Mouse (Mus musculus): Measurements from ENCODE around the gene Gm17334.

Gm17334 gene

GRCm38 (mm10) chr11:53797386-53797920 lies 24.5 kb upstream of the Gm17334 start:
- intact Hi-C loops (cut with DNase I): no loop called here

GRCm38 (mm10) chr11:53796409-53797151 lies 23.6 kb upstream of the Gm17334 start:
- intact Hi-C loops (cut with DNase I): no loop called here

GRCm38 (mm10) chr11:53795813-53796212 lies 22.8 kb upstream of the Gm17334 start:
- intact Hi-C loops (cut with DNase I): no loop called here

- intact Hi-C loops (cut with DNase I): no loop called here
These were observed 21.9 kb upstream of the Gm17334 start for GRCm38 (mm10) chr11:53794671-53795557.

GRCm38 (mm10) chr11:53794015-53794414 lies 21.0 kb upstream of the Gm17334 start:
- intact Hi-C loops (cut with DNase I): no loop called here

- intact Hi-C loops (cut with DNase I): no loop called here
These were observed 20.0 kb upstream of the Gm17334 start for GRCm38 (mm10) chr11:53792986-53793385.

- intact Hi-C loops (cut with DNase I): no loop called here
These were observed 16.3 kb upstream of the Gm17334 start for GRCm38 (mm10) chr11:53789277-53789676.

GRCm38 (mm10) chr11:53788196-53788595 lies 15.2 kb upstream of the Gm17334 start:
- intact Hi-C loops (cut with DNase I): no loop called here

GRCm38 (mm10) chr11:53786058-53787031 lies 13.4 kb upstream of the Gm17334 start:
- intact Hi-C loops (cut with DNase I): no loop called here

- intact Hi-C loops (cut with DNase I): no loop called here
These were observed 12.4 kb upstream of the Gm17334 start for GRCm38 (mm10) chr11:53785311-53785936.

- intact Hi-C loops (cut with DNase I): no loop called here
These were observed 10.3 kb upstream of the Gm17334 start for GRCm38 (mm10) chr11:53783288-53783687.

- intact Hi-C loops (cut with DNase I): no loop called here
These were observed 9.0 kb upstream of the Gm17334 start for GRCm38 (mm10) chr11:53781964-53782363.

GRCm38 (mm10) chr11:53781201-53781775 lies 8.3 kb upstream of the Gm17334 start:
- intact Hi-C loops (cut with DNase I): no loop called here

GRCm38 (mm10) chr11:53780262-53780661 lies 7.3 kb upstream of the Gm17334 start:
- intact Hi-C loops (cut with DNase I): no loop called here

- intact Hi-C loops (cut with DNase I): no loop called here
These were observed 6.8 kb upstream of the Gm17334 start for GRCm38 (mm10) chr11:53779808-53780207.

- intact Hi-C loops (cut with DNase I): no loop called here
These were observed 5.5 kb upstream of the Gm17334 start for GRCm38 (mm10) chr11:53778455-53778854.

- intact Hi-C loops (cut with DNase I): no loop called here
These were observed 4.7 kb upstream of the Gm17334 start for GRCm38 (mm10) chr11:53777736-53778135.

GRCm38 (mm10) chr11:53774659-53775255 lies 1.8 kb upstream of the Gm17334 start:
- intact Hi-C loops (cut with DNase I): no loop called here

- intact Hi-C loops (cut with DNase I): no loop called here
These were observed 814 bp upstream of the Gm17334 start for GRCm38 (mm10) chr11:53773641-53774360.

Data from adrenal gland (tissue).